Mouse (Mus musculus) R1 (cell line): Measurements from ENCODE around the gene Wnt2b.

Experiments
- DNase-seq: peaks from one replicate; pipeline ENCODE4 v3.0.0-alpha.2; 2018; ENCODE audit warnings: low read depth, low spot score

Wnt2b gene

GRCm38 (mm10) chr3:104896141-104896540, 65.6 kb downstream of the Wnt2b start:
- DNase-seq = no peak
